Mouse (Mus musculus) kidney, embryonic 16.5 days (tissue): ENCODE measurements around the gene Slc2a12. TPM values are rescaled to one million over a fixed set of nuclear protein-coding genes. Genes with fewer than 3 reads are reported as not detected.

ENCODE experiments used
- ATAC-seq: fragments of 200-750 bp; cut with Nextera tagmentation; 2 replicates; pipeline ENCODE4 v1.8.0; 2017; ENCODE audit warnings: moderate TSS enrichment; ENCODE audit not compliant: low FRiP score, low TSS enrichment
- H3K27ac ChIP-seq: fragments of 300-500 bp; sonication (generic); 2 replicates; pipeline ENCODE4 v1.5.1; 2014; ENCODE audit warnings: low read length
- H3K27me3 ChIP-seq: fragments of 300-500 bp; sonication (generic); 2 replicates; pipeline ENCODE4 v1.6.1; 2014; ENCODE audit warnings: low read length, control low read depth, mixed read lengths; ENCODE audit not compliant: insufficient read depth
- H3K36me3 ChIP-seq: fragments of 300-500 bp; sonication (generic); 2 replicates; pipeline ENCODE4 v1.6.1; 2014; ENCODE audit warnings: low read length, control low read depth, mixed read lengths; ENCODE audit not compliant: insufficient read depth
- H3K4me1 ChIP-seq: fragments of 300-500 bp; sonication (generic); 2 replicates; pipeline ENCODE4 v1.6.1; 2014; ENCODE audit warnings: low read length, control low read depth, mixed read lengths; ENCODE audit not compliant: insufficient read depth
- H3K4me2 ChIP-seq: fragments of 300-500 bp; sonication (generic); replicated peaks from 2 replicates; pipeline ENCODE4 v1.6.1; 2014; ENCODE audit warnings: low read depth, low read length
- H3K4me3 ChIP-seq: fragments of 300-500 bp; sonication (generic); 2 replicates; pipeline ENCODE4 v1.5.1; 2014; ENCODE audit warnings: mild to moderate bottlenecking, low read length
- H3K9ac ChIP-seq: fragments of 300-500 bp; sonication (generic); replicated peaks from 2 replicates; pipeline ENCODE4 v1.6.1; 2014; ENCODE audit warnings: low read length
- H3K9me3 ChIP-seq: fragments of 300-500 bp; sonication (generic); 2 replicates; pipeline ENCODE4 v1.6.1; 2016; ENCODE audit warnings: low read length, control low read depth
- WGBS: fragments of 180-500 bp; shearing (Covaris S2); extraction: QIAGEN DNeasy Blood & Tissue Kit; methylation state at CpG from one replicate; pipeline ENCODE4 v1.1.7; 2014; 5-methylcytosine and 5-hydroxymethylcytosine counted together
- polyA plus RNA-seq: library from polyadenylated mRNA; unstranded; fragments of >200 nt; fragmentation: Nextera tagmentation; extraction: Ambion mirVana; gene quantifications from 2 replicates; pipeline ENCODE4 v1.2.1, GENCODE M21; 2015

Slc2a12 gene
- polyA plus RNA-seq, 1 experiment from 2014 or later: 2.3 TPM

DNA sequence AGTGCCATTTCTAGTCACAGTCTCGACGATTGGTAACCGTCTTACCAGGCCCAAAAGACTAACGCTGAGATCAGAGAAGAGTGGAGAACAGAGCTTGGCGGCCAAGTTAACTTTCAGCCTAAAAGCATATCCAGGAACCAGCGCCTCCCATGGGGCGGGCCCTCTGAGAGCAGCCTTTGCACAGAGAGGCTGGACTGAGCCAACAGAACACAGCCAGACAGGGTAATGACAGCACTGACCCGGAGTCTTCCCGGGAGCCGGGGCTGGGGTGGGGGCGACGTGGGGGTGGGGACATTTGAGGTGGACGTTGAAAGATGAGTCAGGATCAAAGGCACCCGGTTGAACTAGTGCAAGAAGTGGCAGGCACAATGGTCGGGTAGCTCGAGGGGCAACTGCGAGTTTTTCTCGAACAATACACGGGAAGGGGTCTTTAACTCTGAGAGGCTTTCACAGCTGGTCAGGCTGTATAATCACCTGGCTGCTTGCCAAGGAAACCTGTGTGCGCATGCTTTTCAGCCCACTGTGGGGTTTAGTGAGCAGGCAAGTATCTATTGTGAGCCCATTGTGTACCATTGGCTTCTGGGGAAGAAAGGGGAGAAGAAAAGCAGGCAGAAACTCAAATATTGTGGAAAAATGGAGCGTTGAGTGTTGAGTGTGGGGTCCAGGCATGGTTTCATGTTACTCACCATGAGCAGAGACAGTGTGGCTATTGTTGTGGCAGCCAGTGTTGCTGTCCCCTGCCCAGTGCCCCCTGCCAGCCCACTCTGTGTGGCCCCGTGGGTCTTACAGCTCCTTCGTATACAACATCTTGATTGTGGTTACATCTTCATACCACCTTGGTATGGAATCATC is 13.9 kb downstream of the Slc2a12 start:
- Histone ChIP-seq H3K4me2 (peak overlapping the region; percentile 46), H3K4me3 (peak overlapping the region; percentile 6; the same call in 1 of the 2 replicates), H3K4me1 (peaks cover 16% of the 10 kb centered on the region), H3K36me3 (no peaks in the 10 kb centered on the region), H3K9ac (no peak overlapping the region), H3K9me3 (no peaks in the 10 kb centered on the region), H3K27ac (no peak overlapping the region), H3K27me3 (no peaks in the 10 kb centered on the region)
- WGBS: 27% methylated on average over 23 of the region's 23 CpGs
- peak; percentile 88 for ATAC-seq

DNA sequence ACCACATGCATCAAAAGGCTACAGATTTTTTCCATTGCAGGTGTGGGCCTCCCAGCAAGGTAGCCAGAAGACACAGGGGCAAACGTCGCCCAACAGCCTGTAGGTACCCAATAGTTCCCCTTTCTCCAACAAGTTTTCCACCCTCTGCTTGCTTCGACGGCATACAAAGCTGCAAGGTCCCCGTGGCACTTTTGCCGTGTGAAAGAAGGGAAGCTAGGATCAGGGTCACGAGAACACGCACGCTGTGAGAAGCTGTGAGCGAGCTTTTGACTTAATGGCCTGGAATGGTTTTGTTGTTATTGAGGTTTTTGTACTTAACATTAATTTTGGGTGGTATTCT is 14.5 kb downstream of the Slc2a12 start:
- Histone ChIP-seq H3K4me3 (no peak overlapping the region), H3K27ac (no peak overlapping the region), H3K4me1 (peaks cover 16% of the 10 kb centered on the region), H3K27me3 (no peaks in the 10 kb centered on the region), H3K4me2 (no peak overlapping the region), H3K36me3 (no peaks in the 10 kb centered on the region), H3K9me3 (no peaks in the 10 kb centered on the region), H3K9ac (no peak overlapping the region)
- WGBS: 85% methylated on average over 10 of the region's 10 CpGs
- no peak for ATAC-seq

DNA sequence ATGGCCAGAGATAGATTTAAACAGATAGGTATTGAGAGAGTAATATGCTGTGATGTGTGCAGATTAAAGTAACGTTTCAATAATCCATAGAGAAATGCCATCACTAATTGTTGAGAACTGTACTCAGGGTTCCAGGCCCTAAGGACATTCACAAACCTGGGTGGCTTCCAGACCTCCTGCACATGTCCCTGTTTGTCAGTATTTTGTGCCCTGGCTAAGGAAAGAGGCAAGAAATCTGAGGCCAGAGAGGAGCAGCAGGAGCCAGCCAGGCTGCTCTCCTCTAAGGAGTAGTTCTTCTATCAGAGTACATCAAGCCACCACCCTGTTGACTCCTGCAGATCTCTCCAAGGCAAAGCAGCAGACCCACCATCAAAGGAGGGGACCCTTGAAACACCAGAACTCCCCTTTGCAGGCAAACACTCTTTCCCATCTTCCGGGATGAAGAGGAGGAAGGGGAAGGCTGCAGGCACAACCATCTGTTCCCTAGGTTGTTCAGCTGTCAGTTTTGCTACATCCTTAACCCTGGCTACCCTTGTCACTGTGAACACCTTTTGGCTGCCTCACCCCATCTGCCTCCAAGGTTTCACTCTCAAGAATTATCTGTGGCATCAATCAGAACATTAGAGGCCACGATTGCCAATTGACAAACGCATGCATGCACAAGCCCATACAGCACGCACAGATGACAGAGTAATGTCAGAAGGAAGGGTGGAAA is 15.6 kb downstream of the Slc2a12 start:
- Histone ChIP-seq H3K27me3 (no peaks in the 10 kb centered on the region), H3K9ac (no peak overlapping the region), H3K9me3 (no peaks in the 10 kb centered on the region), H3K4me1 (peaks cover 16% of the 10 kb centered on the region), H3K4me2 (no peak overlapping the region), H3K36me3 (0 out of 2 replicates have a peak, but pooled peaks cover 3% of the 10 kb centered on the region), H3K27ac (no peak overlapping the region), H3K4me3 (no peak overlapping the region)
- WGBS: 81% methylated on average over 5 of the region's 5 CpGs
- no peak for ATAC-seq

DNA sequence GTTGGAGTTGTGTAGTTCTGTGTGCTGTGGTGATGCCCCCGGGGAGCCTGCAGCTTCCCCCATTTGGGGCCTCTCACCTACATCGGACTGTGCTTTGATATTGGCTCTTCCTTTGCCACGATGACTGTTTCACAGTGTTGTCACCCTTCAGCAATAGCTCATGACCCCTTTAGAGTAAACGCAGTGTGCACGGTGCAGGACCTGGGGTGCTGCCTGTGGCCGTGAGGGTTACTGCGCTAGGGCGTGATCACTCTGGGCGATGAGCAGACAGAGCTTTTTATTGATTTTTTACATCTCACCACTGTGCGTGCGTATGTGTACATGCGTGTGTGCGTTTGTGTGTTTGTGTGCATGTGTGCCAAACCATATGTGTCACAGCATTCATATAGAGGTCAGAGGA is 23.7 kb downstream of the Slc2a12 start:
- Histone ChIP-seq H3K4me3 (no peak overlapping the region), H3K27me3 (no peaks in the 10 kb centered on the region), H3K27ac (no peak overlapping the region), H3K36me3 (0 out of 2 replicates have a peak, but pooled peaks cover 3% of the 10 kb centered on the region), H3K4me1 (no peaks in the 10 kb centered on the region), H3K9me3 (no peaks in the 10 kb centered on the region), H3K9ac (no peak overlapping the region), H3K4me2 (no peak overlapping the region)
- ATAC-seq: no peak
- 88% methylated on average over 13 of the region's 13 CpGs for WGBS

DNA sequence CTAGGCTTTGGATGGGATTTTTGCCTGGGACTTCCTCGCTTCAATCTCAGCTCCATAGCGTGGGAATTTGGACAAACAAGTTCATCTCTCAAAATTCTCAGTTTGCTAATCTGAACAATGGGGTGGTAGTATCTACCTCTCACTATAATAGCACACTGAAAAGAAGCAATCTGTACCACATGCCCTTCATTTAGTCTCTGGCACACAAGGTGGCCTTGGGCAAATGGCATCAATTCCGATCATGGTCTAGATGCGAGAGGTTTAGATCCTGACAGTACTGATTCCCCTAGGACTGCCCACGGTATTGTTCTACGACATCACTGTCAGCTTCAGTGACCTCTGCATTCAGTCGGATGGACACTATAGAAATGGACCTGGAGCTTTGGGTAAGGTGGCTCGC is 29.4 kb downstream of the Slc2a12 start:
- H3K4me3 ChIP-seq: no peak overlapping the region
- H3K4me1 ChIP-seq: no peaks in the 10 kb centered on the region
- H3K9ac ChIP-seq: no peak overlapping the region
- 91% methylated on average over 8 of the region's 8 CpGs for WGBS
- no peak overlapping the region for H3K27ac ChIP-seq
- no peaks in the 10 kb centered on the region for H3K36me3 ChIP-seq
- no peak overlapping the region for H3K4me2 ChIP-seq
- no peak for ATAC-seq
- no peaks in the 10 kb centered on the region for H3K27me3 ChIP-seq
- peaks cover 5% of the 10 kb centered on the region; the same call in 1 of the 2 replicates for H3K9me3 ChIP-seq

DNA sequence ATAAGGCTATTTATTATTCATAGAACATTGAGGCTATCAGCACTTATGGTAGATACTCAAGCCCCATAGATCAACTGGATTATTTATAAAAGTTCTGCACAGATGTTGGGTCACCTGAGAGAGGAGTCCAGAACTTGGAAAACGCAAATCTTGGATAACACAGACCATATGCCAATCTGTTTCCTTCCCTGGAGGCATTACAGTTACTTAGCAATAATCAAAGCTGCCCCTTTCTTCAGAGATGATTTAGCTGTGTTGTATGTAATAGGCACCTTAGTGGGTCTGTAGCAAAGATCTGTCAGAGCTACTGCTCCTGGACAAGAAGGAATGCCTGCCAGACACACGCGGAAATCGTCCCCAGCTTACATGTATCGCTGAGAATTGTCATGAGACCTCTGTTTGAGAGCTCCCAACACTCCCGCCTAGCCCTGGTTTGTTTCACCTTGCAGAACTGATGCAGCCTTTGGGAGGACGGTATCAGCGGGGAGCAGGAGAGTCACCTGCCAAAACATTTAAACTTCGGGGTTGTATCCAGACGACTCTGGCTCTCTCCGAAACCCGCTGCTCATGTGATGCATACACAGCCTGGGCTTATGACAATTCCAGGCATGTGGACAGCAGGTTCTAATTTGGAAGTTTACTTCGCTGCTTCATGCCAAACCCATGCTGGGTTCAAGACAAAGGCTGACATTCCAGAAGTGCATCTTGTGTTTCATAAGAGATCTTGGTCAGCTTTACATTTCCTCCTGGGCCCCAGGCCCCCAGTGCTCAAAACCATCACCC is 31.2 kb downstream of the Slc2a12 start:
- no peaks in the 10 kb centered on the region for H3K4me1 ChIP-seq
- no peaks in the 10 kb centered on the region for H3K36me3 ChIP-seq
- no peaks in the 10 kb centered on the region for H3K27me3 ChIP-seq
- no peak overlapping the region for H3K4me2 ChIP-seq
- no peak overlapping the region for H3K27ac ChIP-seq
- ATAC-seq: no peak
- H3K9ac ChIP-seq: no peak overlapping the region
- H3K9me3 ChIP-seq: peaks cover 7% of the 10 kb centered on the region; the same call in 1 of the 2 replicates
- WGBS: 83% methylated on average over 13 of the region's 13 CpGs
- H3K4me3 ChIP-seq: no peak overlapping the region

DNA sequence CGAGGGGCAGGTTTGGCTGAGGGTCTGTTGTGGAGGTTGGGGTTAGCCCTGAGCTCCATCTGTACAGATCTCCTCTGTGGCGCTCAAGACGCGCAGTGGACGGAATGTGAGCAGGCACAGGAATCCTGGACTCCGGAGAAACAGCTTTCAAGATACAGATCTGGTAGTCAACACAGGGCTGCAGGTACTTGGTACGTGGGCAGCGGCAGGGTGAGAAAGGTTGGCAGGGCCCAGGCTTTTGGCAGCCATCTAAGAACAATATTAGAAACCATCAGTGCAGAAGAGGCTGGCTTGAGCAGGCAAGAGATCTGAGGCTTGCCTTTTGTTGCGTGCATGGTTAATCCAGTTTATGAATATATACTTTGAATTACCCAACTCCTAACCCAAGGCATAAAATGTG is 51.4 kb downstream of the Slc2a12 start:
- Histone ChIP-seq H3K9ac (no peak overlapping the region), H3K9me3 (no peaks in the 10 kb centered on the region), H3K4me1 (0 out of 2 replicates have a peak, but pooled peaks cover 12% of the 10 kb centered on the region), H3K27me3 (no peaks in the 10 kb centered on the region), H3K4me2 (no peak overlapping the region), H3K4me3 (no peak overlapping the region), H3K36me3 (no peaks in the 10 kb centered on the region), H3K27ac (no peak overlapping the region)
- WGBS: 83% methylated on average over 9 of the region's 9 CpGs
- no peak for ATAC-seq

DNA sequence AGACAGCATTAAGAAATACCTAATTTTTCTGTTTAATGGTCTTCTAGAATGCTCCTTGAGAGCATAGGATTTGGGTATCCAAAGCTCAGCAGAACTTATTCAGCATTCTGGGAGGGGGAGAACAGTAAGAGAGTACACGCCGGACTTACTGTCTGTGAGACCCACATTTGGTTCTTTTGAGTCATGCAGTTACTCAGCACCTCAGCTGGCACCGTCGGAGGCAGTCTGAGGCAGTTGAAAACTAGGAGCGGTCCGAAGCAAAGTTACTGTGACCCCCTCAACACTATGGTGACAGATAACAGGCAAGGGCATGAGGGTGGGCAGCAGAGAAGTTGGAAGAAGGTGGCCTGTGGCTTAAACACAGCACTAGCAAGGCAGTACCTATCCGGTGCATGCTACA is 52.1 kb downstream of the Slc2a12 start:
- ATAC-seq: no peak
- 84% methylated on average over 7 of the region's 7 CpGs for WGBS
- H3K36me3 ChIP-seq: no peaks in the 10 kb centered on the region
- no peak overlapping the region for H3K4me2 ChIP-seq
- no peak overlapping the region for H3K27ac ChIP-seq
- no peaks in the 10 kb centered on the region for H3K27me3 ChIP-seq
- no peak overlapping the region for H3K4me3 ChIP-seq
- H3K9me3 ChIP-seq: no peaks in the 10 kb centered on the region
- H3K4me1 ChIP-seq: peaks cover 12% of the 10 kb centered on the region; the same call in 1 of the 2 replicates
- no peak overlapping the region for H3K9ac ChIP-seq

DNA sequence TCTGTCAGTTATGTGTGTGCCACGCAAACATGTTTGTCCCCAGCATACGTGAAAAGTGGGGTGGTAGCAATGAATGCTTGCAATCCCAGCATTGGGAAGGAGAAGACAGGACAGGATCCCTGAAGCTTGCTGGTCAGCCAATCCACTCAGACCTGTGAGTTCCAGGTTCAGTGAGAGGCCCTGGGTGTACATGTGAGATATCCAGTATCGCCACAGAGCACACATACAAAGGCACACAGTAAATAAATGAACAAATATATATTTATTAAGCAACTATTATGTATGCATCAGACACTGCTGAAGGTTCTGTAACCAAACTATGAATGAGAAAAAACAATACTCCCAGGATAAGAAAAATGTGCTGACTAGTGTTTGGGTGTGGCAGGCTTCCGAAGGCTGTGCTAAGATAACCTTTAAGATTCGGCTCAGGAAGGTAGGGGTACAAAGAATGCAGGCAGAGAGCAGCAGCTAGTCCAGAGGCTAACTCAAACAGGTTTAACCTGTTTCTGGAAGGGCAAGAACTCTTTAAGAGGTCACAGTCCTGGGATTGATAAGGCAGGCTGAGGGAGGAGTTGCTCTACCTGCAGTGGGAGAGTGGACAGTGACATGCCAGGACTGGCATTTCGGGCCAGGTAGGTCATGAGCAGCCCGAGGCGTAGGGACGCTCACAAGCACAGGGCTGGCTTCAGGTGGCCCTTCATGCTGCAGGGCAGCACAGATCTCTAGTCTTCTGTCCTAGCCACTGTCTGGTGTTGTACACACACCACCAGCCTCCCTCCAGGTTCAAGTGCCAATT is 53.5 kb downstream of the Slc2a12 start:
- H3K4me2 ChIP-seq: no peak overlapping the region
- WGBS: 81% methylated on average over 9 of the region's 9 CpGs

More for the DNA sequence above, 53.5 kb downstream of the Slc2a12 start:
- H3K4me1 ChIP-seq: peaks cover 12% of the 10 kb centered on the region; the same call in 1 of the 2 replicates
- ATAC-seq: peak; percentile 70; the same call in 1 of the 2 replicates
- H3K9me3 ChIP-seq: no peaks in the 10 kb centered on the region
- H3K36me3 ChIP-seq: no peaks in the 10 kb centered on the region
- H3K27me3 ChIP-seq: no peaks in the 10 kb centered on the region
- no peak overlapping the region for H3K4me3 ChIP-seq
- no peak overlapping the region for H3K9ac ChIP-seq
- H3K27ac ChIP-seq: 0 out of 2 replicates have a peak overlapping the region, but pooled peaks have one; percentile 2
